Mouse (Mus musculus) liver, embryonic 11.5 days (tissue): Measurements from ENCODE around the gene Pptc7. TPM values are rescaled to one million over a fixed set of nuclear protein-coding genes. Genes with fewer than 3 reads are reported as not detected.

Source experiments
- ATAC-seq: fragments of 200-750 bp; cut with Nextera tagmentation; replicated peaks from 2 replicates; pipeline ENCODE4 v1.8.0; 2017; ENCODE audit warnings: moderate number of reproducible peaks, mild to moderate bottlenecking, moderate TSS enrichment, moderate library complexity; ENCODE audit not compliant: low FRiP score
- DNase-seq: peaks from one replicate; pipeline ENCODE4 v3.0.0-alpha.2; 2017; ENCODE audit warnings: low spot score
- H3K27ac ChIP-seq: fragments of 300-500 bp; sonication (generic); 2 replicates; pipeline ENCODE4 v1.5.1; 2014; ENCODE audit warnings: mild to moderate bottlenecking, low read depth, low read length, control low read depth
- H3K27me3 ChIP-seq: fragments of 300-500 bp; sonication (generic); replicated peaks from 2 replicates; pipeline ENCODE4 v1.6.1; 2014; ENCODE audit warnings: low read length, mixed read lengths; ENCODE audit not compliant: control insufficient read depth, insufficient read depth
- H3K36me3 ChIP-seq: fragments of 300-500 bp; sonication (generic); 2 replicates; pipeline ENCODE4 v1.6.1; 2014; ENCODE audit warnings: mild to moderate bottlenecking, low read length, moderate library complexity, mixed read lengths; ENCODE audit not compliant: control insufficient read depth, insufficient read depth
- H3K4me1 ChIP-seq: fragments of 300-500 bp; sonication (generic); replicated peaks from 2 replicates; pipeline ENCODE4 v1.6.1; 2014; ENCODE audit warnings: low read length, mixed read lengths; ENCODE audit not compliant: control insufficient read depth, insufficient read depth
- H3K4me2 ChIP-seq: fragments of 300-500 bp; sonication (generic); 2 replicates; pipeline ENCODE4 v1.6.1; 2014; ENCODE audit warnings: mild to moderate bottlenecking, control low read depth, moderate library complexity
- H3K4me3 ChIP-seq: fragments of 300-500 bp; sonication (generic); 2 replicates; pipeline ENCODE4 v1.5.1; 2014; ENCODE audit warnings: low read depth, low read length, control low read depth
- H3K9ac ChIP-seq: fragments of 300-500 bp; sonication (generic); 2 replicates; pipeline ENCODE4 v1.6.1; 2014; ENCODE audit warnings: low read depth, low read length, control low read depth
- H3K9me3 ChIP-seq: fragments of 300-500 bp; sonication (generic); 2 replicates; pipeline ENCODE4 v1.6.1; 2016; ENCODE audit warnings: low read length, inconsistent platforms, mixed read lengths; ENCODE audit not compliant: control insufficient read depth
- WGBS: fragments of 180-500 bp; shearing (Covaris S2); extraction: QIAGEN DNeasy Blood & Tissue Kit; methylation state at CpG from one replicate; pipeline ENCODE4 v1.1.7; 2014; 5-methylcytosine and 5-hydroxymethylcytosine counted together
- polyA plus RNA-seq: library from polyadenylated mRNA; unstranded; fragments of >200 nt; fragmentation: Nextera tagmentation; extraction: Ambion mirVana; gene quantifications from 2 replicates; pipeline ENCODE4 v1.2.1, GENCODE M21; 2014

Gene Pptc7
- polyA plus RNA-seq, 1 experiment from 2014 or later, result 8.2 TPM

- no peak for ATAC-seq
- Histone ChIP-seq H3K4me2 (no peak overlapping the region), H3K36me3 (peaks cover 15% of the 10 kb centered on the region; the same call in 1 of the 2 replicates), H3K27ac (no peak overlapping the region), H3K27me3 (no peaks in the 10 kb centered on the region), H3K4me3 (no peak overlapping the region), H3K9me3 (no peaks in the 10 kb centered on the region), H3K4me1 (0 out of 2 replicates have a peak, but pooled peaks cover under 1% of the 10 kb centered on the region), H3K9ac (no peak overlapping the region)
- WGBS, result 85% methylated on average over 23 of the region's 23 CpGs
- DNase-seq, result no peak
Measured at GRCm38 (mm10) chr5:122324608-122325431, 40.7 kb downstream of the Pptc7 start.

- WGBS, result 87% methylated on average over 8 of the region's 8 CpGs
- Histone ChIP-seq H3K27ac (no peak overlapping the region), H3K4me2 (no peak overlapping the region), H3K9ac (no peak overlapping the region), H3K27me3 (no peaks in the 10 kb centered on the region), H3K9me3 (no peaks in the 10 kb centered on the region), H3K4me3 (no peak overlapping the region), H3K4me1 (no peaks in the 10 kb centered on the region), H3K36me3 (peaks cover 13% of the 10 kb centered on the region; the same call in 1 of the 2 replicates)
- ATAC-seq, result no peak
- DNase-seq, result no peak
Measured at GRCm38 (mm10) chr5:122325477-122325876, 41.3 kb downstream of the Pptc7 start.

- peaks cover 13% of the 10 kb centered on the region; the same call in 1 of the 2 replicates for H3K36me3 ChIP-seq
- ATAC-seq (no peak), DNase-seq (no peak)
- no peak overlapping the region for H3K4me2 ChIP-seq
- WGBS, result 89% methylated on average over 3 of the region's 3 CpGs
- no peaks in the 10 kb centered on the region for H3K9me3 ChIP-seq
- no peaks in the 10 kb centered on the region for H3K27me3 ChIP-seq
- no peak overlapping the region for H3K4me3 ChIP-seq
- H3K27ac ChIP-seq, result no peak overlapping the region
- no peaks in the 10 kb centered on the region for H3K4me1 ChIP-seq
- no peak overlapping the region for H3K9ac ChIP-seq
Measured at GRCm38 (mm10) chr5:122327283-122327682, 43.1 kb downstream of the Pptc7 start.

GRCm38 (mm10) chr5:122330269-122330668 is 46.1 kb downstream of the Pptc7 start:
- Histone ChIP-seq H3K4me3 (no peak overlapping the region), H3K9me3 (no peaks in the 10 kb centered on the region), H3K9ac (no peak overlapping the region), H3K4me2 (no peak overlapping the region), H3K36me3 (peaks cover 5% of the 10 kb centered on the region; the same call in 1 of the 2 replicates), H3K27ac (no peak overlapping the region), H3K27me3 (no peaks in the 10 kb centered on the region), H3K4me1 (no peaks in the 10 kb centered on the region)
- DNase-seq (no peak), ATAC-seq (no peak)
- 78% methylated on average over 4 of the region's 4 CpGs for WGBS

GRCm38 (mm10) chr5:122334682-122335081 is 50.5 kb downstream of the Pptc7 start:
- H3K4me2 ChIP-seq, result no peak overlapping the region
- no peak for DNase-seq
- H3K27ac ChIP-seq, result no peak overlapping the region
- H3K4me1 ChIP-seq, result no peaks in the 10 kb centered on the region
- WGBS, result 63% methylated on average over 3 of the region's 3 CpGs
- H3K9ac ChIP-seq, result no peak overlapping the region
- no peaks in the 10 kb centered on the region for H3K36me3 ChIP-seq
- no peaks in the 10 kb centered on the region for H3K27me3 ChIP-seq
- no peaks in the 10 kb centered on the region for H3K9me3 ChIP-seq
- H3K4me3 ChIP-seq, result no peak overlapping the region
- no peak for ATAC-seq

- Histone ChIP-seq H3K27me3 (no peaks in the 10 kb centered on the region), H3K27ac (no peak overlapping the region), H3K36me3 (no peaks in the 10 kb centered on the region), H3K4me2 (no peak overlapping the region), H3K4me3 (no peak overlapping the region), H3K9ac (no peak overlapping the region), H3K4me1 (no peaks in the 10 kb centered on the region), H3K9me3 (no peaks in the 10 kb centered on the region)
- no peak for DNase-seq
- WGBS, result 87% methylated on average over 7 of the region's 7 CpGs
- no peak for ATAC-seq
Measured at GRCm38 (mm10) chr5:122336554-122337294, 52.6 kb downstream of the Pptc7 start.

- Histone ChIP-seq H3K27ac (no peak overlapping the region), H3K4me1 (no peaks in the 10 kb centered on the region), H3K36me3 (no peaks in the 10 kb centered on the region), H3K9me3 (no peaks in the 10 kb centered on the region), H3K9ac (no peak overlapping the region), H3K4me2 (no peak overlapping the region), H3K4me3 (no peak overlapping the region), H3K27me3 (no peaks in the 10 kb centered on the region)
- no peak for DNase-seq
- no peak for ATAC-seq
- WGBS, result 50% methylated on average over 1 of the region's 1 CpGs
Measured at GRCm38 (mm10) chr5:122342874-122343273, 58.7 kb downstream of the Pptc7 start.

- Histone ChIP-seq H3K27ac (no peak overlapping the region), H3K36me3 (no peaks in the 10 kb centered on the region), H3K9ac (no peak overlapping the region), H3K27me3 (no peaks in the 10 kb centered on the region), H3K4me1 (no peaks in the 10 kb centered on the region), H3K4me2 (no peak overlapping the region), H3K9me3 (no peaks in the 10 kb centered on the region), H3K4me3 (no peak overlapping the region)
- WGBS, result 60% methylated on average over 7 of the region's 7 CpGs
- ATAC-seq (no peak), DNase-seq (no peak)
Measured at GRCm38 (mm10) chr5:122343768-122344167, 59.6 kb downstream of the Pptc7 start.
